Mouse (Mus musculus) lung, embryonic 14.5 days (tissue): ENCODE data around the gene Psma7. TPM values are rescaled to one million over a fixed set of nuclear protein-coding genes. Genes with fewer than 3 reads are reported as not detected.

ENCODE experiments used
- ATAC-seq: fragments of 200-750 bp; cut with Nextera tagmentation; 2 replicates; pipeline ENCODE4 v1.8.0; 2017; ENCODE audit warnings: mild to moderate bottlenecking, moderate TSS enrichment, moderate library complexity; ENCODE audit not compliant: insufficient read depth
- DNase-seq: peaks from one replicate; pipeline ENCODE4 v3.0.0-alpha.2; 2015
- H3K27ac ChIP-seq: fragments of 300-500 bp; sonication (generic); 2 replicates; pipeline ENCODE4 v1.5.1; 2014; ENCODE audit warnings: low read depth, mild to moderate bottlenecking, moderate library complexity
- H3K27me3 ChIP-seq: fragments of 300-500 bp; sonication (generic); 2 replicates; pipeline ENCODE4 v1.6.1; 2014; ENCODE audit warnings: low read length, control low read depth; ENCODE audit not compliant: insufficient read depth
- H3K36me3 ChIP-seq: fragments of 300-500 bp; sonication (generic); 2 replicates; pipeline ENCODE4 v1.6.1; 2014; ENCODE audit warnings: control low read depth; ENCODE audit not compliant: insufficient read depth
- H3K4me1 ChIP-seq: fragments of 300-500 bp; sonication (generic); 2 replicates; pipeline ENCODE4 v1.6.1; 2014; ENCODE audit warnings: antibody characterized with exemption, control low read depth; ENCODE audit not compliant: insufficient read depth
- H3K4me2 ChIP-seq: fragments of 300-500 bp; sonication (generic); 2 replicates; pipeline ENCODE4 v1.6.1; 2014; ENCODE audit warnings: mild to moderate bottlenecking
- H3K4me3 ChIP-seq: fragments of 300-500 bp; sonication (generic); 2 replicates; pipeline ENCODE4 v1.5.1; 2014; ENCODE audit warnings: low read depth, low read length
- H3K9ac ChIP-seq: fragments of 300-500 bp; sonication (generic); 2 replicates; pipeline ENCODE4 v1.6.1; 2014
- H3K9me3 ChIP-seq: fragments of 300-500 bp; sonication (generic); 2 replicates; pipeline ENCODE4 v1.6.1; 2016; ENCODE audit warnings: low read depth, low read length, control low read depth
- CTCF ChIP-seq: IDR thresholded peaks from 2 replicates; pipeline ENCODE4 v1.5.1; 2016; ENCODE audit warnings: antibody characterized with exemption, low read depth
- WGBS: fragments of 180-500 bp; shearing (Covaris S2); extraction: QIAGEN DNeasy Blood & Tissue Kit; methylation state at CpG from one replicate; pipeline ENCODE4 v1.1.7; 2014; 5-methylcytosine and 5-hydroxymethylcytosine counted together
- polyA plus RNA-seq: library from polyadenylated mRNA; unstranded; fragments of >200 nt; fragmentation: Nextera tagmentation; extraction: Ambion mirVana; gene quantifications from 2 replicates; pipeline ENCODE4 v1.2.1, GENCODE M21; 2014

The Psma7 gene
- 548 and 630 TPM in 2 replicates for polyA plus RNA-seq

DNA sequence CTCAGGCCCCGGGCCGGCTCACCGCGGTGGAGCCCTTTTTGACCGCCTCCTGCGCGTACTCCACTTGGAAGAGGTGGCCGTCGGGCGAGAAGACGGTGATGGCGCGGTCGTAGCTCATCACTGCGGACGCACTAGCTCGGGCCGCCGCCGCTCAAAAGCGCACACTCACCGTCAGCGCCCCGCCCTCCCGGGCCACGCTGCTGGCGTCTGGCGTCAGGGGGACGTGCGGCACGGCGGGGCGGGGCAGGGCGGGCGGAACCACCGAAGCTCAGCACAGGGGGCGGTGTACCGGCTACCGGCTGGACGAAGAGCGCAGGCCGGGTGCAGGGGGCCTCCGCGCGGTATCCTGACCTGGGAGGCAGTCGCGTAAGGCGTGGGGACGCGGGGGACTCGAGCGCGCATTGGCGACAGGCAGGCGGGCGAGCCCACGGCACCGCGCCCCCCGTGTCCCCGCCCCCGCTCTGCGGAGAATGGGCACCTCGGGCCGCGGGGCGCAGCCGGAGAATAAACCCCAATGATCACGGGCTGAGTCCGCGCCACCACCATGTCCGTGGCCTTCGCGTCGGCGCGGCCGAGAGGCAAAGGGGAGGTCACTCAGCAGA, at the start of gene Psma7, which contains the start of gene Ss18l1:
Gene Psma7, minus strand, starts transcription at position 178 of the 602 bp plus-strand sequence.
Gene Ss18l1, plus strand, starts transcription at position 254 of the 602 bp plus-strand sequence.
- Histone ChIP-seq H3K9ac (peak within 1 kb of the TSS; percentile 87), H3K36me3 (peaks cover 24% of the 10 kb centered on the region), H3K4me1 (peaks cover 13% of the 10 kb centered on the region), H3K9me3 (no peaks in the 10 kb centered on the region), H3K27ac (peak within 1 kb of the TSS; percentile 90), H3K27me3 (no peaks in the 10 kb centered on the region), H3K4me3 (peak within 1 kb of the TSS; percentile 99), H3K4me2 (peak within 1 kb of the TSS; percentile 91)
- TF ChIP-seq CTCF = no peak; the same call in 1 of the 2 replicates
- DNase-seq (peak; percentile 95), ATAC-seq (peak; percentile 95)
- WGBS = under 1% methylated on average over 73 of the region's 78 CpGs

GRCm38 (mm10) chr2:180090285-180090684, 48.1 kb upstream of the Psma7 start:
- Histone ChIP-seq H3K4me2 (no peak overlapping the region), H3K9me3 (no peaks in the 10 kb centered on the region), H3K4me1 (no peaks in the 10 kb centered on the region), H3K27me3 (no peaks in the 10 kb centered on the region), H3K36me3 (peaks cover 8% of the 10 kb centered on the region; the same call in 1 of the 2 replicates), H3K27ac (no peak overlapping the region), H3K4me3 (no peak overlapping the region), H3K9ac (no peak overlapping the region)
- ATAC-seq = no peak
- no peak for TF ChIP-seq CTCF
- WGBS = 44% methylated on average over 11 of the region's 11 CpGs
- no peak for DNase-seq

DNA sequence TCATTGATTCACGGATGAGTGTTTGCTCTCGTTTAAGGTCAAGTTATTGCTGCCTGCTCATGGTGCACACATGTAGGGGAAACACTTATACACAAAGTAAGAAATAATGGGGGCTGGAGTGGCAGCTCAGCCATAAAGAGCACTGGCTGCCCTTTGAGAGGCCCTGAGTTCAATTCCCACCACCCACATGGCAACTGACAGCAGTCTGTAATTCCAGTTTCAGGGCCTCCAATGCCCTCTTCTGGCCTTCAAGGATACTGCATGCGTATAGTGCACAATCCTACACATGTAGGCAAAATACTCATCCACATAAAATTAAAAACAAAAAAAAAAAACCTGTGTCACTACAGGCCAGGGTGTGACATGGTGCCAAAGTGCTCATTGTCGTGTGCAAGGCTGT, 45.2 kb upstream of the Psma7 start:
- H3K4me3 ChIP-seq = no peak overlapping the region
- ATAC-seq (no peak), DNase-seq (no peak)
- TF ChIP-seq CTCF = 0 out of 2 replicates have a peak, but pooled peaks have one; percentile 23
- no peaks in the 10 kb centered on the region for H3K27me3 ChIP-seq
- H3K36me3 ChIP-seq = peaks cover 20% of the 10 kb centered on the region; the same call in 1 of the 2 replicates
- H3K4me1 ChIP-seq = no peaks in the 10 kb centered on the region
- H3K9me3 ChIP-seq = no peaks in the 10 kb centered on the region
- no peak overlapping the region for H3K4me2 ChIP-seq
- 85% methylated on average over 4 of the region's 4 CpGs for WGBS
- H3K9ac ChIP-seq = no peak overlapping the region
- H3K27ac ChIP-seq = no peak overlapping the region

DNA sequence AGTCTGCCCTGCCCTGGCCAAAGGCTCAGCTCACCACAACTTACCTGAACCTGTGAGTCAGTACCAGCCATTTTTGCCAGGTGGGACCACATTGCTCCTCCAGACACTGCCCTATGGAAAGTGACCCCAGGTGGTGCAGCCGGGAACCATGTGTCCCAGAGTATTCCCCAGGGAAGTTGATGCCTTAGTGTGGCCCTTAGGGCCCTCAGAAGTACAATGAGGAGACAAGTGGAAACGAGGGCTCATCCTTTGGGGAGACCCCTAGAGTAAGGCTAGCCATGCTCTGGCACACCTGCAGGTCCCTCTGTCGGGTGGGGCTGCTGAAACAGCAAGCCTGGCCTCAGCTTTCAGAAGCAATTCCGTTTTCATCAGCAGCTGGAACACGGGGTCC, 44.4 kb upstream of the Psma7 start:
- H3K9ac ChIP-seq = no peak overlapping the region
- peaks cover 29% of the 10 kb centered on the region; the same call in 1 of the 2 replicates for H3K36me3 ChIP-seq
- ATAC-seq (no peak), DNase-seq (no peak)
- no peak overlapping the region for H3K4me2 ChIP-seq
- H3K27ac ChIP-seq = no peak overlapping the region
- no peak for TF ChIP-seq CTCF
- 85% methylated on average over 5 of the region's 5 CpGs for WGBS
- no peaks in the 10 kb centered on the region for H3K4me1 ChIP-seq
- H3K27me3 ChIP-seq = no peaks in the 10 kb centered on the region
- H3K9me3 ChIP-seq = no peaks in the 10 kb centered on the region
- H3K4me3 ChIP-seq = no peak overlapping the region

DNA sequence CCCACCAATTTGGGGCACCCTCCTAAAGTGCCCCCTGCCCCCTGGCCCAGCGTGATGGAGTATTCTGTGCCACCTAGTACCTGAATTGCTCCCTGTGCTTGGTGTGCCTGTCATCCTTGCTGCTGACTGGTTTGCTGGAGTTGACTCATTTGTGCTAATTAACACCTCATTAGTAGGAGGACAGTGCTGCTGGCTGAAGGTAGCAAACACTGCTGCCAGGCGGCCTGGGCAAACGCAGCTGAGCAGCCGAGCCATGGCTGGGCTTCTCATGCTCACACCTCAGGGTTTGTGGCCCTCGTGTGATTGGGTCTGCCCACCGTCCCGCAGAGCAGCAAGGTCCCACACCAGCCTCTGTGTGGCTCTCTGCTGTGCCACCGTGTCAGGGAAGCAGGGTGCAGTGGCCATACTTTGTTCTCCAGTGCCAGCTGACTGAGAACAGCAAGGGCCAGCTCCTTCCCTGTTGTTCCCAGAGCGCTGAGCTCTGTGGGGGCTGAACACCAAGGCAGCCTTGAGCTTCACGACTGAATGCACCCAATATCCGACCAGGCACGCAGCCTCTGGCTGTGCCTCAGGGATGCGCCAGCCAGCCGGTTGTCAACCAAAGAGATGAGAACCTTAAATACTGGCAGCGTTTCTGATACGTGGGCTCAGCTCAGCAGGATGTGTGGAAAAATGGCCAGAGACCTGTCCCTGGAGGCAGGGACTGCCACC, 43.8 kb upstream of the Psma7 start:
- no peak overlapping the region for H3K9ac ChIP-seq
- H3K27ac ChIP-seq = no peak overlapping the region
- H3K4me1 ChIP-seq = no peaks in the 10 kb centered on the region
- H3K4me3 ChIP-seq = no peak overlapping the region
- no peak for TF ChIP-seq CTCF
- 61% methylated on average over 16 of the region's 16 CpGs for WGBS
- H3K27me3 ChIP-seq = no peaks in the 10 kb centered on the region
- DNase-seq (no peak), ATAC-seq (no peak)
- no peak overlapping the region for H3K4me2 ChIP-seq
- H3K9me3 ChIP-seq = no peaks in the 10 kb centered on the region
- peaks cover 29% of the 10 kb centered on the region; the same call in 1 of the 2 replicates for H3K36me3 ChIP-seq

DNA sequence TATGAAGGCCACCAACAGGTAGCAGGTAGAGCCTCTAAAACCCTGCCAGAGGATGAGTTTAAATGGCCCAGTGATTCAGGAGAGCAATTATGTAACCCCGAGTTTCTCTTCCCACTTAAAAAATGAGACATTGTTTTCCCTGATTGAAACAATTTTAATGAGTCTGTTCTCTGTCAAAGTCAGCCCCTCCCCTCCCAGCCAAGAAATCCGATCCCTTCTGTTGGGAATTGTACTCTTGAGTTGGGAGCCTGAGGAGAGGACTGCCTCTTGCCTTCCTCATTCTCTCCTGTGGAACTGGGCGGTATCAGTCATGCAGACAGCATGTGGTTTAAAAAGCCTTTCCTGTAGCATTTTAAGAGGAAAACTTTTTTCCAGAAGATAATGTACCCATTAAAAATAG, 42.3 kb upstream of the Psma7 start:
- Histone ChIP-seq H3K4me1 (no peaks in the 10 kb centered on the region), H3K4me2 (no peak overlapping the region), H3K27me3 (no peaks in the 10 kb centered on the region), H3K9me3 (no peaks in the 10 kb centered on the region), H3K9ac (no peak overlapping the region), H3K27ac (no peak overlapping the region), H3K36me3 (peaks cover 29% of the 10 kb centered on the region; the same call in 1 of the 2 replicates), H3K4me3 (no peak overlapping the region)
- TF ChIP-seq CTCF = no peak
- DNase-seq (no peak), ATAC-seq (no peak)
- WGBS = 19% methylated on average over 3 of the region's 3 CpGs

GRCm38 (mm10) chr2:180083063-180083462, 40.8 kb upstream of the Psma7 start:
- Histone ChIP-seq H3K36me3 (peaks cover 31% of the 10 kb centered on the region; the same call in 1 of the 2 replicates), H3K4me2 (no peak overlapping the region), H3K4me1 (no peaks in the 10 kb centered on the region), H3K4me3 (no peak overlapping the region), H3K9me3 (no peaks in the 10 kb centered on the region), H3K27ac (no peak overlapping the region), H3K27me3 (no peaks in the 10 kb centered on the region), H3K9ac (no peak overlapping the region)
- 90% methylated on average over 10 of the region's 10 CpGs for WGBS
- ATAC-seq = no peak
- DNase-seq = no peak
- TF ChIP-seq CTCF = no peak
